Mouse (Mus musculus) monocyte, adult 59 days (primary cell): Measurements from ENCODE around the gene Gm28845. TPM values are rescaled to one million over a fixed set of nuclear protein-coding genes. Genes with fewer than 3 reads are reported as not detected.

Experiments used
- total RNA-seq, 2 experiments: library from RNA; stranded (reverse); gene quantifications; one replicate each; pipeline ENCODE4 v1.2.4; 2023

The Gm28845 gene
- not detected for total RNA-seq

DNA sequence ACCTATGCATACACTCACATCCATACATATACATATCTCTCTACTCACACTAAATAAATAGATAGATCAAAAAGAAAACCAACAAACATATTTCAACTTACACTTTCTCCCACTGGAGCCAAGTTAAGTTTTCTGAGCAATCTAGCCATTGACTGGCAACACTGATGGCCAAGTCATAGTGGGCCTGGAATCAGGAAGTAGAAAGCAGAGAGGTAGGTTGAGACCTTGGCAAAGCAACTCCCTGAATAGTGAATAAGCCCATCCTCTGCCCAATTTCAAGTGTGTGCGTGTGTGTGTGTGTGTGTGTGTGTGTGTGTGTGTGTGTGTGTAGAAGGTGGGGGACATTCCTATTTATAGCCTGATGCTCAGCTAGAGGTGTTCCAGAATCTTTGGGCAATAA is at the start of gene Gm28845:
Gene Gm28845 (minus strand): TSS at position 121 of the 400 bp plus-strand sequence.

GRCm38 (mm10) chr1:65122574-65123372 is 3.4 kb upstream of the Gm28845 start, which contains the start of gene D630023F18Rik:
Gene D630023F18Rik (minus strand): TSS chr1:65123214.

GRCm38 (mm10) chr1:65103273-65103672 is 16.1 kb downstream of the Gm28845 start, which contains the start of gene Cryga:
Gene Cryga (minus strand): TSS chr1:65103373.

DNA sequence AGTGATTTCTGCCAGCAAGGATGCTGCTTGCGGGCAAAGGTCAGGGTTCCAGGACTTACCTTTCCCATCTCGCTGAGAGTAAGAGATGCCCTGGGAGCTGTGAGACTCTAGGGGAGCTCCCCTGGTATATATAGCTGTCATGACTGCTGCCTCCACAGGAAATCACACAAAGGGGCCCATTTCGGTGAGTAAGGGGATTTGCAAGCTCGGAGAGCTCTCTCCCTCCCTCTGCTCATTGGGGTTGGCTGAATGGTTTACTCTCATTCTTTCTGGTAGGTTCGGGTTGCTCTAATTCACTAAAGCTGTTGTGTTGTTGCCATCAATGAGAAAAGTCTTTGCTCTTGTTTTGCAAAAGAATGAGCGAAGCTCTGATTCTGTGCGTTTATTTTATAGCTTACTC is 37.2 kb downstream of the Gm28845 start, which contains the start of gene Crygb:
Gene Crygb (minus strand): TSS at position 101 of the 400 bp plus-strand sequence.

GRCm38 (mm10) chr1:65073589-65073988 is 45.8 kb downstream of the Gm28845 start, which contains the start of gene Crygc:
Gene Crygc (minus strand): TSS chr1:65073689.

DNA sequence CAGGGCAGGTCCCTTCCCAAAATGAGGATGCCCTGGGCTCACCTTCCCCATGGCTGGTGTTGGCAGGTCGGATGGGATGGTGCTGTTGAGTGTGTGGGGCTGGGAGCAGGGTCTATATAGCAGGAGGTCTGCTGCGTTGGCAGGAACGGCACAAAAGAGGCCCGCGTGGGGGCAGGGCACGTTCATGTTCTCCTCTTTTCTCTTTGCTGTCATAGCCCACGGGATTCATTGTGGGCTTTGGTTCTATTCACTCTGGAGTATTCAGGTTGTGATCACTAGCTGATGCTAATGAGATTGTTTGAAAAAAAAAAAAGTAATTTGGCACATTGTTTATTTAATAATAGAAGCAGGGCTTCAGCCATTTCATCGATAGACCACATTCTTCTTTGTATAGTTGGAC is 56.0 kb downstream of the Gm28845 start, which contains the start of gene Crygd:
Gene Crygd (minus strand): TSS at position 101 of the 400 bp plus-strand sequence.

GRCm38 (mm10) chr1:65050952-65051351 is 68.4 kb downstream of the Gm28845 start, which contains the start of gene Cryge:
Gene Cryge (minus strand): TSS chr1:65051149.

Other genes starting within 250 kb of the Gm28845 start
- 100 to 1,000 TPM; 108 to 128 TPM for gene Plekhm3, start 162.7 kb downstream of the Gm28845 start, total RNA-seq
- not detected for gene Akr1cl, start 86.8 kb downstream of the Gm28845 start, total RNA-seq
- not detected for gene Cryge, start 68.4 kb downstream of the Gm28845 start, total RNA-seq
- not detected for gene Crygd, start 56.1 kb downstream of the Gm28845 start, total RNA-seq
- gene Crygc, start 45.9 kb downstream of the Gm28845 start, total RNA-seq: not detected
- not detected for gene Crygb, start 37.3 kb downstream of the Gm28845 start, total RNA-seq
- gene Cryga, start 16.2 kb downstream of the Gm28845 start, total RNA-seq: not detected
- gene D630023F18Rik, start 3.7 kb upstream of the Gm28845 start, total RNA-seq: not detected
- gene Idh1, start 66.9 kb upstream of the Gm28845 start, total RNA-seq: 100 to 1,000 TPM; 126 to 135 TPM
- gene Pikfyve, start 67.1 kb upstream of the Gm28845 start, total RNA-seq: 10 to 100 TPM; 54.3 to 59.8 TPM
- not detected for gene Pth2r, start 162.5 kb upstream of the Gm28845 start, total RNA-seq